Mouse (Mus musculus) thymus, postnatal 25 days (tissue): Measurements from ENCODE around the gene Mars.

Experiments
- DNase-seq: peaks from one replicate; pipeline ENCODE4 v3.0.0; 2022

The Mars gene

GRCm38 (mm10) chr10:127257790-127258189 is 53.8 kb downstream of the Mars start:
- DNase-seq, result no peak

GRCm38 (mm10) chr10:127255625-127256345 is 55.8 kb downstream of the Mars start:
- DNase-seq, result no peak

- DNase-seq, result no peak
Measured at GRCm38 (mm10) chr10:127250810-127251209, 60.8 kb downstream of the Mars start.
